In the genomic region with DNA sequence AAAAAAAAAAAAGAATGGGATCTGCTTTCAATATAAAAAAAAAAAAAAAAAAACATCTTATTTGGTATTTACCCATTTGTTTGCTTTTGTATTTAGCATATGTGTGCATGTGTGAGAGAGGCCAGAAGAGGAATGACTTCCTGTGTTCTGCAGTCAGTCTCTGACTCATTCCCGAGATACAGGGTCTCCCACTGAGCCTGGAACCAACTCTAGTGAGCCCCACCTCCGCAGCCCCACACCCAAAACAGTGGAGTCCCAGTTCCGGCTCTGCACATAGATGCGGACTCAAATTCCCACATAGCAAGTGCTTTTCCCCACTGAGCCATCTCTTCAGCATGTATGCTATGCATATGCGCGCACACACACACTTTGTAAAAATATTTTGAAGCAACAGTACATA, we compare ENCODE assay signal across 15 mouse cellular contexts.
"Had no signal": no experiment of that assay in that cellular context is flagged by ENCODE, and none has a peak within 500 bp of the region (broad histone marks: within the 10 kb centered on the region; RNA-seq: fewer than 3 reads in every experiment).

No protein-coding gene starts in this region.

- H3K36me3 ChIP-seq: midbrain, embryonic 10.5 days; midbrain, embryonic 12.5 days; neural tube, embryonic 12.5 days; stomach, embryonic 15.5 days had no signal

- H3K4me2 ChIP-seq: lung, embryonic 14.5 days; midbrain, embryonic 12.5 days; neural tube, embryonic 12.5 days; stomach, embryonic 15.5 days had no signal

- H3K9me3 ChIP-seq: midbrain, embryonic 10.5 days; midbrain, embryonic 12.5 days; neural tube, embryonic 12.5 days; stomach, embryonic 15.5 days had no signal

- H3K4me3 ChIP-seq: midbrain, embryonic 10.5 days; midbrain, embryonic 12.5 days; neural tube, embryonic 12.5 days; stomach, embryonic 15.5 days had no signal

- ATAC-seq: midbrain, embryonic 16.5 days had no signal

- DNase-seq: lung, adult 18-20 months; lung, embryonic 14.5 days; lung, postnatal 10 days; lung, postnatal 4 days; midbrain, embryonic 14.5 days; right cerebral cortex, postnatal 14 days; thymus, adult 2 months; thymus, postnatal 25 days; thymus, postnatal 4 days had no signal

- H3K27ac ChIP-seq: midbrain, embryonic 10.5 days; midbrain, embryonic 12.5 days; neural tube, embryonic 12.5 days; stomach, embryonic 15.5 days; stomach, postnatal 0 days had no signal

- H3K9ac ChIP-seq: lung, embryonic 14.5 days; midbrain, embryonic 12.5 days; neural tube, embryonic 12.5 days; stomach, embryonic 15.5 days had no signal

- H3K4me1 ChIP-seq: neural tube, embryonic 12.5 days; stomach, embryonic 15.5 days had no signal

- H3K27me3 ChIP-seq: midbrain, embryonic 12.5 days; neural tube, embryonic 12.5 days; stomach, embryonic 15.5 days had no signal
